Mouse (Mus musculus) hindbrain, embryonic 13.5 days (tissue): ENCODE data around the gene Pccb. TPM values are rescaled to one million over a fixed set of nuclear protein-coding genes. Genes with fewer than 3 reads are reported as not detected.

Experiments used
- ATAC-seq: fragments of 200-750 bp; cut with Nextera tagmentation; 2 replicates; pipeline ENCODE4 v1.8.0; 2017; ENCODE audit warnings: moderate TSS enrichment; ENCODE audit not compliant: low FRiP score
- H3K27ac ChIP-seq: fragments of 300-500 bp; sonication (generic); 2 replicates; pipeline ENCODE4 v1.5.1; 2015; ENCODE audit warnings: inconsistent platforms, mild to moderate bottlenecking, moderate library complexity
- H3K27me3 ChIP-seq: fragments of 300-500 bp; sonication (generic); 2 replicates; pipeline ENCODE4 v1.6.1; 2015; ENCODE audit warnings: mild to moderate bottlenecking, inconsistent platforms
- H3K36me3 ChIP-seq: fragments of 300-500 bp; sonication (generic); 2 replicates; pipeline ENCODE4 v1.6.1; 2015; ENCODE audit warnings: mild to moderate bottlenecking, inconsistent platforms
- H3K4me1 ChIP-seq: fragments of 300-500 bp; sonication (generic); replicated peaks from 2 replicates; pipeline ENCODE4 v1.6.1; 2015; ENCODE audit warnings: inconsistent platforms
- H3K4me2 ChIP-seq: fragments of 300-500 bp; sonication (generic); 2 replicates; pipeline ENCODE4 v1.6.1; 2015; ENCODE audit warnings: inconsistent platforms, mild to moderate bottlenecking, moderate library complexity
- H3K4me3 ChIP-seq: fragments of 300-500 bp; sonication (generic); 2 replicates; pipeline ENCODE4 v1.5.1; 2015; ENCODE audit warnings: mild to moderate bottlenecking, inconsistent platforms
- H3K9ac ChIP-seq: fragments of 300-500 bp; sonication (generic); 2 replicates; pipeline ENCODE4 v1.6.1; 2015; ENCODE audit warnings: mild to moderate bottlenecking, inconsistent platforms
- H3K9me3 ChIP-seq: fragments of 300-500 bp; sonication (generic); 2 replicates; pipeline ENCODE4 v1.6.1; 2016; ENCODE audit warnings: inconsistent platforms
- WGBS: fragments of 180-500 bp; shearing (Covaris S2); methylation state at CpG from one replicate; pipeline ENCODE4 v1.1.7; 2015; 5-methylcytosine and 5-hydroxymethylcytosine counted together
- polyA plus RNA-seq: library from polyadenylated mRNA; unstranded; fragments of >200 nt; fragmentation: Nextera tagmentation; extraction: Ambion mirVana; gene quantifications from 2 replicates; pipeline ENCODE4 v1.2.1, GENCODE M21; 2015

The Pccb gene
- polyA plus RNA-seq, 1 experiment from 2014 or later: 22.1 TPM

DNA sequence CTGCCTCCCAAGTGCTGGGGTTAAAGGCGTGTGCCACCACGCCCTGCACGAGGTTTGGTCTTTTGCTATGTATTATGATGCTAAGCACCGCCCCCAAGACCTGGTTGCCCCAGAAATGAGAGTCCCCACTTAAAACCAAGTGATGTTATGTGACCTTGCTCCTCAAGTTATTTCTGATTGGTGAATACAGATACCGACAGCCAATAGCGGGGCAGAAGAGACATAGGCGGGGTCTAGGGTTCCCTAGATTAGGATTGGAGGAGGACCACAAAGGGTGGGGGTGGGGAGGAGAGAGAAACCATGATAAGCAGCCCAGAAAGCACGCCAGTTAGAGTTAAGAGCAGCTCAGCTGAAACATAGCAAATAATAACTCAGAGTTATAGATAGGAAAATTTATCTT, 31.9 kb downstream of the Pccb start:
- 94% methylated on average over 8 of the region's 8 CpGs for WGBS
- H3K9ac ChIP-seq: no peak overlapping the region
- no peak for ATAC-seq
- H3K4me1 ChIP-seq: no peaks in the 10 kb centered on the region
- H3K9me3 ChIP-seq: no peaks in the 10 kb centered on the region
- no peak overlapping the region for H3K4me2 ChIP-seq
- H3K27ac ChIP-seq: no peak overlapping the region
- no peaks in the 10 kb centered on the region for H3K27me3 ChIP-seq
- no peak overlapping the region for H3K4me3 ChIP-seq
- H3K36me3 ChIP-seq: peaks cover 37% of the 10 kb centered on the region

DNA sequence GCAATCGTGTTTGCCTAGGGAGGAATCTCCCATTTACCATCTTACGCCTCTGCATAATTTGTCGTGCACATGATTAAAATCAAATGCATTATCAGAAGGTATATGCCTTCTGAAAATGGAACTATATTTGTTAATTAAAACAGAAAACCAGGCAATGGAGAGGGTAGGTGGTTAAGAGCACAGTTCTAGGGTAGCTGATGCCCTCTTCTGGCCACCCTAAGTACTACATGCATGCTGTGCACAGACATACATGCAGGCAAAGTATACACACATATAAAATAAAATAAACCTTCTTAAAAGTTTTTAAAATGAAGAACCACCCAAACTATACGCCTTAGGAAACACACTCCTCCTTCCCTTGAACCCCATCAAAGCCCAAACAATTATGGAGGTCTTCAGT, 32.6 kb downstream of the Pccb start:
- no peaks in the 10 kb centered on the region for H3K9me3 ChIP-seq
- H3K36me3 ChIP-seq: peaks cover 37% of the 10 kb centered on the region
- no peak overlapping the region for H3K4me3 ChIP-seq
- H3K9ac ChIP-seq: no peak overlapping the region
- no peak for ATAC-seq
- H3K27me3 ChIP-seq: no peaks in the 10 kb centered on the region
- no peaks in the 10 kb centered on the region for H3K4me1 ChIP-seq
- WGBS: 92% methylated on average over 4 of the region's 4 CpGs
- no peak overlapping the region for H3K27ac ChIP-seq
- no peak overlapping the region for H3K4me2 ChIP-seq

DNA sequence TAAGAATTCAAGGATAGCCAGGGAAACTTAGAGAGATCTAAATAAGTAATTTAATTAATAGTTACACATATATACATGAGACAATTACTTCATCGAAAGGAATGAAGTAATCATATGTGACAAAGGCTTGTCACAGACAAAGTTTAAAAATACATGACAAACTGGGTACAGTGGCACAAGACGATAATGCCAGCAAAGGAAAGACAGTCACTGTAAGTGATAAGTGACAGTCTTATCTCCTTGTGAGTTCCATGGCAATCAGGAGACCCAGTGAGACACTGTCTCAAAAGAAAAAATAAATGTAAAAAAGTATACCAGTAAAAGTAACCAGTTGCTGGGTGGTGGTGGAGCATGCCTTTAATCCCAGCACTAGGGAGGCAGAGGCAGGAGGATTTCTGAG, 37.6 kb downstream of the Pccb start:
- WGBS: 94% methylated on average over 2 of the region's 2 CpGs
- no peak for ATAC-seq
- Histone ChIP-seq H3K27ac (no peak overlapping the region), H3K9ac (no peak overlapping the region), H3K4me3 (no peak overlapping the region), H3K36me3 (peaks cover 51% of the 10 kb centered on the region), H3K4me2 (no peak overlapping the region), H3K4me1 (no peaks in the 10 kb centered on the region), H3K9me3 (no peaks in the 10 kb centered on the region), H3K27me3 (no peaks in the 10 kb centered on the region)

DNA sequence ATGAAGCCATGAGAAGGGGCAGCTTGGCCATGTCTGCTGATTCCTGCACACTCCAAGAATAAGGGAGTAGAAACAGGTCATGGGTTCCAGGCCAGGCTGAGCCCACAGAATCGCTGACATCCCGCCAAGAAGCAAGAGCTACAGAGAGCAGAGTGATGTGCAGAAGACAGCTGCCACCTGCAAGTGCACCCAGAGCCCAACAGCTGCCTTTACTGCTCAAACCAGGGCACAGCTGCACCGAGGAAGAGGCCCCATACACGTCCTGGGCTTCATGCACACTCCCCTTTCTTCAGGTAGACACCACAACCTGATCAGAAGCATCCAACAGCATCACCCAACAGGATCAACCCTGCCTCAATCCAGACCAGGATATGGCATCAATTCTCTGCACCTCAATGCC, 40.8 kb downstream of the Pccb start:
- H3K9ac ChIP-seq: no peak overlapping the region
- ATAC-seq: no peak
- no peaks in the 10 kb centered on the region for H3K4me1 ChIP-seq
- peaks cover 59% of the 10 kb centered on the region for H3K36me3 ChIP-seq
- no peak overlapping the region for H3K4me2 ChIP-seq
- no peak overlapping the region for H3K4me3 ChIP-seq
- 88% methylated on average over 4 of the region's 4 CpGs for WGBS
- H3K9me3 ChIP-seq: no peaks in the 10 kb centered on the region
- H3K27ac ChIP-seq: no peak overlapping the region
- H3K27me3 ChIP-seq: no peaks in the 10 kb centered on the region

DNA sequence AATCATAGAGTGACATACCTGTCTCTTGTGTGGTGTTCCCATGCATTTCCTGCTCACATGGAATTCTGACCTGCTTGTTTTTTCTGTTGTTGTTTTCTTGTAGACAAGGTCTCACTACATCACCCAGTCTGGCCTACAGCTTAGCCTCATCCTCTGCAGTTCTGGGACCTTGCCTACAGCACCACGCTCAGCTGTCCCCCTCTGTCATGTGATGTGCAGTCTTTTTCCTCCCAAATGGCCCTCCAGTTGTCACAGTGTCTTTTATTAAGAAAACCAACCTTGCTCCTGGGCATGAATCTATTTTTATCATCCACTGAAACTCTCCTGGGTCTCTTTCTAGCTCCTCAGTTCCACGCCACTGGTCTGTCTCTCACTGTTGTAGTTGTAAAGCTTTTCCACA, 42.5 kb downstream of the Pccb start:
- H3K27ac ChIP-seq: no peak overlapping the region
- no peak for ATAC-seq
- H3K36me3 ChIP-seq: peaks cover 57% of the 10 kb centered on the region
- H3K9me3 ChIP-seq: no peaks in the 10 kb centered on the region
- H3K4me1 ChIP-seq: no peaks in the 10 kb centered on the region
- no peak overlapping the region for H3K4me2 ChIP-seq
- H3K27me3 ChIP-seq: no peaks in the 10 kb centered on the region
- 79% methylated on average over 2 of the region's 2 CpGs for WGBS
- no peak overlapping the region for H3K9ac ChIP-seq
- H3K4me3 ChIP-seq: no peak overlapping the region

DNA sequence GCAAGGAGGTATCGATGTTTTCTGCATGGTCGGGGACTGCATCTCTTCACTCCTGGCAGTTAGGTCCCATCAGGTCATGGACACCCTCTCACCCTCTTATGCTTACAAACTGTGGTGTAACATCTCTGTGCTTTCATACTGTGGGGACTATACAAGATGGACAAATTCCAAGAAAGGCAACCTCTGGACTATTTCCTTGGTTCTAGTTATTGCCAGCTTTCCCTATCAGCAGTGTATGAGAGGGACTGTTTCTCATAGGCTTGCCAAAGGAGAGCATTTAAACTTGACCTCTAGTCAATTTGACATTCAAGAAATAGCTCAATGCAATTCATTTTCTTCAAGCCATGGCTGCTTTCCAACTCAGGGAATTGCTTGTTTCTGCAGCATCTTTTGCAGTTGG, 43.4 kb downstream of the Pccb start:
- H3K36me3 ChIP-seq: peaks cover 59% of the 10 kb centered on the region
- no peak overlapping the region for H3K4me2 ChIP-seq
- H3K27ac ChIP-seq: no peak overlapping the region
- WGBS: 94% methylated on average over 2 of the region's 2 CpGs
- H3K4me1 ChIP-seq: no peaks in the 10 kb centered on the region
- no peaks in the 10 kb centered on the region for H3K9me3 ChIP-seq
- ATAC-seq: no peak
- no peak overlapping the region for H3K9ac ChIP-seq
- no peak overlapping the region for H3K4me3 ChIP-seq
- no peaks in the 10 kb centered on the region for H3K27me3 ChIP-seq

DNA sequence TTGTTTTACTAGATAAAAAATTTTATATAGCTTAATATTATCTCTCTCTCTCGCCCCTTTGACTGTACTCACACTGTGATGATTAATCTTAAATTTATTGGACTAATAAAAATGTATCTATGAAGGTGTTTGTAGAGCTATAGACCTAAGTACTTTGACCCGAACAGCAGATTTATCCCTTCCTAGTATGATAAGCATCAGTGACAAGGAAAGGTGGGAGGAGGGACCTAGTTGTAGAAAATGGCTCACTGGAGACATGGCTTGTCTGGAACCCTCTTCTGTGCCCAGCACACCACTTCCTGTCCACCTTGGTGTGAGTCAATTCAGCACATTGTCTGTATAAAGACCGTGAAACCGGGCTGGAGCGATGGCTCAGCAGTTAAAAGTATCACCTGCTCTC, 44.1 kb downstream of the Pccb start:
- H3K9ac ChIP-seq: no peak overlapping the region
- ATAC-seq: no peak
- WGBS: 91% methylated on average over 5 of the region's 5 CpGs
- H3K4me1 ChIP-seq: no peaks in the 10 kb centered on the region
- no peaks in the 10 kb centered on the region for H3K9me3 ChIP-seq
- no peak overlapping the region for H3K27ac ChIP-seq
- peaks cover 60% of the 10 kb centered on the region for H3K36me3 ChIP-seq
- no peak overlapping the region for H3K4me2 ChIP-seq
- H3K4me3 ChIP-seq: no peak overlapping the region
- no peaks in the 10 kb centered on the region for H3K27me3 ChIP-seq

DNA sequence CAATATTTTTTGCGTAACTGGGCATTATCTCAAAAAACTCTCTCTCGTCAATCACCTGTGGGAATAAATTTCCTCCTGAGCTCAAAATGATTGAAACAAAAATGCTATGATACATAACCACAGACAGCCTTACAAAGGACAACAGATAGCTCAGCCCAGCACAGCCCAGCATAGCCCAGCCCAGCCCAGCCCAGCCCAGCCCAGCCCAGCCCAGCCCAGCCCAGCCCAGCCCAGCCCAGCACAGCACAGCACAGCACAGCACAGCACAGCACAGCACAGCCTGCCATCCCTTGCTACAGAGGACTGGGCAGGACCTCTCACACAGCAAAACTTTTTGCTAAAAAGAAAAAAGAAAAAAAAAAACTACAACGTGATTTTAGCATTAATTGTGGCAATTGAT, 46.8 kb downstream of the Pccb start:
- H3K27me3 ChIP-seq: no peaks in the 10 kb centered on the region
- 91% methylated on average over 3 of the region's 3 CpGs for WGBS
- no peaks in the 10 kb centered on the region for H3K9me3 ChIP-seq
- no peak for ATAC-seq
- H3K9ac ChIP-seq: no peak overlapping the region
- no peak overlapping the region for H3K4me3 ChIP-seq
- H3K27ac ChIP-seq: no peak overlapping the region
- H3K36me3 ChIP-seq: peaks cover 63% of the 10 kb centered on the region
- H3K4me1 ChIP-seq: no peaks in the 10 kb centered on the region
- H3K4me2 ChIP-seq: no peak overlapping the region

DNA sequence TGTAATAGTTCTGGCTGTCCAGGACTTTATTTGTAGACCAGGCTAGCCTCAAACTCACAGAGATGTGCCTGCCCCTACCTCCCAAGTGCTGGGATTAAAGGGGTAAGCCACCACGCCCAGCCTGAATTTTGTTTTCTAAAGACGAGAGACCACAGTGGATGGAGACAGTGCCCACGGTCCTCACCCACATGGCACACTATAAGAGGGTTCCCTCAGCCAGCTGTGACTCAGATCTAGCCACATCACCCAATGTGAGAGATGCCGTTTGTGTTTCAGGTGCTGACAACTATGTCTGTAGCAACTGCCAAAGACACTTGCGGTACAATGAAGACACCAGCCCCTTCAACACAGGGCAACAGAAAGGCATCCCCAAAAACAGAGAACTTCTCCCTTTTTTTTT, 47.7 kb downstream of the Pccb start:
- H3K27me3 ChIP-seq: no peaks in the 10 kb centered on the region
- peaks cover 66% of the 10 kb centered on the region for H3K36me3 ChIP-seq
- no peak for ATAC-seq
- no peak overlapping the region for H3K4me2 ChIP-seq
- no peak overlapping the region for H3K27ac ChIP-seq
- WGBS: 96% methylated on average over 5 of the region's 5 CpGs
- H3K9ac ChIP-seq: no peak overlapping the region
- H3K4me3 ChIP-seq: no peak overlapping the region
- H3K4me1 ChIP-seq: no peaks in the 10 kb centered on the region
- H3K9me3 ChIP-seq: no peaks in the 10 kb centered on the region

DNA sequence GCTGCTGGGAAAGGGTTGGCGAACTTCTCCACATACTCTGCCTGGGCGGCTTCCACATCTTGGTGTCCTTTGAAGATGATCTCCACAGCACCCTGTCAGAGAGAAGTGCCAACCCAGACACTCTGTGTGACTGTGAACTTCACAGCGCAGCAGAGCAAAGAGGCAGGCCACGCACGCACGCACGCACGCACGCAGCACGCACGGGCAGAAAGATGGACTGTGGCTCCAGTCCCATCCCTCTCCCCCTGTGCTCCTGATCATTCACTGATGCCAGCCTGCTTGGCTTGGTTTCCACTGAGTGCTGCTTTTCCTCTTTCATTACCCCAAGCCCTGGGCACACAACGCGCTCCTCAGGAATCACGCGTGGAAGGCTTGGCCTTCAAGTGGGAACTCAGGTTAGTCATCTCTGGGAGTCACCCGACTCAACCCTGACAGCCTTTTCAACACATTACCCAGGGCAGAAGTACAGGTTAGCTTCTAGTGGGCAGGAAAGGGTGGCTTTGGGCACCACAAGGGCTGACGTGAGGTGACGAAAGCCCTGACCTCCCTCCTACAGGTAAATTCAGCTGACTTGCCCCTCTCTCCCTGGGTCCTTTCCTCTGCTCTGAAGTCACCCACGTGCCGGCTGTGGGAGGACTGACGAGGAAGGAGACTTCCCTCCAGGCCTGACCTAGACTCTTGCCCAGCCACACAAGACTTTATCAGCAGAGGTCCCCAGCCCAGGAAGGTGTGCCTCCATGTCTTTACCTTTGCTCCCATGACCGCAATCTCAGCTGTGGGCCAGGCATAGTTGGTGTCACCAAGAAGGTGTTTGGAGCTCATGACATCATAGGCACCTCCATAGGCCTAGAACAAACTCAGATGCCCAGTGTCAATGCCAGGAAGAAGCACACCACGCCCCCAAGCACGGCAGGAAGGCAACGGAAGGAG, 50.1 kb downstream of the Pccb start:
- Histone ChIP-seq H3K9ac (no peak overlapping the region), H3K4me1 (no peaks in the 10 kb centered on the region), H3K4me2 (no peak overlapping the region), H3K36me3 (peaks cover 59% of the 10 kb centered on the region), H3K9me3 (no peaks in the 10 kb centered on the region), H3K27me3 (no peaks in the 10 kb centered on the region), H3K4me3 (no peak overlapping the region), H3K27ac (no peak overlapping the region)
- no peak for ATAC-seq
- WGBS: 94% methylated on average over 25 of the region's 25 CpGs

DNA sequence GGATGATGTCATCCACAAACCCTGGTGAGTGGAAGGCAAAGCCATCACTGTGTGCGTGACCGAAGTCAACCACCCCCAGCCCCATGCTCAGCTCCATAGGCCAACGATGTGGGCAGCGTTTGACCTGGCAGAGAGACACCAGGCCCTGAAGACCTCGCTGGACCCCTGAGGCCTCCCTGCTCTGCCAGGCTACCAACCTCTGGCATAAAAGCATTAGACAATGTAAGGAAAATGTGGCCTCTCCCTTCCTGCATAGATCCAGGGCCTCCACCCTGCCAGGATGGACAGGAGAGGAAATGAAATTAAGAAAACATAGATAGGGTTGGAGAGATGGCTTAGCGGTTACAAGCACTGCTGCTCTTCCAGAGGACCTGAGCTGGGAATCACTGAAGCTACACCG, 51.9 kb downstream of the Pccb start:
- Histone ChIP-seq H3K9ac (no peak overlapping the region), H3K4me1 (no peaks in the 10 kb centered on the region), H3K36me3 (peaks cover 48% of the 10 kb centered on the region), H3K4me2 (no peak overlapping the region), H3K4me3 (no peak overlapping the region), H3K9me3 (no peaks in the 10 kb centered on the region), H3K27me3 (no peaks in the 10 kb centered on the region), H3K27ac (no peak overlapping the region)
- no peak for ATAC-seq
- 96% methylated on average over 7 of the region's 7 CpGs for WGBS

DNA sequence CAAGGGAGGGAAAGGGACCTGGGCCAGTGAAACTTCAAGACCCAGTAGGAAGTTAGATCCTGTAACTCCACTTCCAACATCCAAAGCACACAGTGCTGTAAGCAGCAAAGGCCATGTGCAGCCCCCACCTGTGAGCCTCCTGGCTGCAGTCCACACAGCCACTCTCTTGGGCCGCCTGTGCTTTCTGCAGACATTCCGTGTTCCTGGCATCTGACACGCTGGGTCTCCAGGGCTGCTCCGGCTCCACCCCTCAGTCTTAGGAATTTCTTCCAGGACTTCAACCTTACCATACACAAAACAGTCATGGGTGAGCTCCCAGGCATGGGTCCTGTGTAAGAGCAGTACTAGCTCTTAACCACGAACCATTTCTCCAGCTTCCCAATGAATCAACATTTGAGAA, 55.4 kb downstream of the Pccb start:
- no peak for ATAC-seq
- no peak overlapping the region for H3K4me3 ChIP-seq
- WGBS: 83% methylated on average over 5 of the region's 5 CpGs

DNA sequence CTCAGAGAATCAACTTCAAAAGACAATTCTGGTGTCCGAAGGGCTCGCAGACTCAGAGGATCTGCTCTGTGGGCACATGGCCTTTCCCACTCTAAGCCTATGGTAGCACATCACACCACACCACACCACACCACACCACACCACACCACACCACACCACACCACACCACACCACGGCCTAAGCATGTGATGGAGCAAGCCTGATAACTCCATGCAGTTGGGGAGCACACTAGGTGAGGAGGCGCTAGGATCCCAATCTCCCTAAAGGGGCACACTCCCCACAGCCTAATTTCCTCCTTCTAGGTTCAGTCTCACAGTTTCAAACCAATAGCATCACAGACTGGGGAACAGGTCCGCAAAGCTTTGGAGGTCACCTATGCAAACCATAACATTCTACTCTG, 56.0 kb downstream of the Pccb start:
- Histone ChIP-seq H3K27me3 (no peaks in the 10 kb centered on the region), H3K9me3 (no peaks in the 10 kb centered on the region), H3K36me3 (peaks cover 21% of the 10 kb centered on the region), H3K4me2 (no peak overlapping the region), H3K27ac (no peak overlapping the region), H3K9ac (no peak overlapping the region), H3K4me1 (no peaks in the 10 kb centered on the region), H3K4me3 (no peak overlapping the region)
- ATAC-seq: no peak
- WGBS: 94% methylated on average over 5 of the region's 5 CpGs

More for the DNA sequence above, 55.4 kb downstream of the Pccb start:
- Histone ChIP-seq H3K4me2 (no peak overlapping the region), H3K9me3 (no peaks in the 10 kb centered on the region), H3K9ac (no peak overlapping the region), H3K36me3 (peaks cover 26% of the 10 kb centered on the region), H3K27me3 (no peaks in the 10 kb centered on the region), H3K27ac (no peak overlapping the region), H3K4me1 (no peaks in the 10 kb centered on the region)
